Mouse (Mus musculus) neural tube, embryonic 15.5 days (tissue): ENCODE results near the gene Prkn. TPM values are rescaled to one million over a fixed set of nuclear protein-coding genes. Genes with fewer than 3 reads are reported as not detected.
A peak's percentile ranks its signal among the peaks of the same experiment; 100 is the strongest.

ENCODE experiments used
- ATAC-seq: fragments of 200-750 bp; cut with Nextera tagmentation; 2 replicates; pipeline ENCODE4 v1.8.0; 2017; ENCODE audit warnings: mild to moderate bottlenecking, moderate TSS enrichment, moderate library complexity; ENCODE audit not compliant: low FRiP score
- H3K27ac ChIP-seq: fragments of 300-500 bp; sonication (generic); replicated peaks from 2 replicates; pipeline ENCODE4 v1.5.1; 2015; ENCODE audit warnings: mild to moderate bottlenecking, inconsistent platforms
- H3K27me3 ChIP-seq: fragments of 300-500 bp; sonication (generic); replicated peaks from 2 replicates; pipeline ENCODE4 v1.6.1; 2015; ENCODE audit warnings: inconsistent platforms
- H3K36me3 ChIP-seq: fragments of 300-500 bp; sonication (generic); 2 replicates; pipeline ENCODE4 v1.6.1; 2015; ENCODE audit warnings: inconsistent platforms
- H3K4me1 ChIP-seq: fragments of 300-500 bp; sonication (generic); 2 replicates; pipeline ENCODE4 v1.6.1; 2015; ENCODE audit warnings: inconsistent platforms
- H3K4me2 ChIP-seq: fragments of 300-500 bp; sonication (generic); 2 replicates; pipeline ENCODE4 v1.6.1; 2015; ENCODE audit warnings: inconsistent platforms, mild to moderate bottlenecking, moderate library complexity
- H3K4me3 ChIP-seq: fragments of 300-500 bp; sonication (generic); replicated peaks from 2 replicates; pipeline ENCODE4 v1.5.1; 2015; ENCODE audit warnings: mild to moderate bottlenecking, inconsistent platforms
- H3K9ac ChIP-seq: fragments of 300-500 bp; sonication (generic); replicated peaks from 2 replicates; pipeline ENCODE4 v1.6.1; 2015; ENCODE audit warnings: mild to moderate bottlenecking, inconsistent platforms
- H3K9me3 ChIP-seq: fragments of 300-500 bp; sonication (generic); replicated peaks from 2 replicates; pipeline ENCODE4 v1.6.1; 2016; ENCODE audit warnings: inconsistent platforms
- WGBS: fragments of 180-500 bp; shearing (Covaris S2); methylation state at CpG from one replicate; pipeline ENCODE4 v1.1.7; 2015; ENCODE audit warnings: mixed read lengths; 5-methylcytosine and 5-hydroxymethylcytosine counted together
- polyA plus RNA-seq: library from polyadenylated mRNA; unstranded; fragments of >200 nt; fragmentation: Nextera tagmentation; extraction: Ambion mirVana; gene quantifications from 2 replicates; pipeline ENCODE4 v1.2.1, GENCODE M21; 2015

The Prkn gene
- polyA plus RNA-seq, 1 experiment from 2014 or later, result 4.8 TPM

DNA sequence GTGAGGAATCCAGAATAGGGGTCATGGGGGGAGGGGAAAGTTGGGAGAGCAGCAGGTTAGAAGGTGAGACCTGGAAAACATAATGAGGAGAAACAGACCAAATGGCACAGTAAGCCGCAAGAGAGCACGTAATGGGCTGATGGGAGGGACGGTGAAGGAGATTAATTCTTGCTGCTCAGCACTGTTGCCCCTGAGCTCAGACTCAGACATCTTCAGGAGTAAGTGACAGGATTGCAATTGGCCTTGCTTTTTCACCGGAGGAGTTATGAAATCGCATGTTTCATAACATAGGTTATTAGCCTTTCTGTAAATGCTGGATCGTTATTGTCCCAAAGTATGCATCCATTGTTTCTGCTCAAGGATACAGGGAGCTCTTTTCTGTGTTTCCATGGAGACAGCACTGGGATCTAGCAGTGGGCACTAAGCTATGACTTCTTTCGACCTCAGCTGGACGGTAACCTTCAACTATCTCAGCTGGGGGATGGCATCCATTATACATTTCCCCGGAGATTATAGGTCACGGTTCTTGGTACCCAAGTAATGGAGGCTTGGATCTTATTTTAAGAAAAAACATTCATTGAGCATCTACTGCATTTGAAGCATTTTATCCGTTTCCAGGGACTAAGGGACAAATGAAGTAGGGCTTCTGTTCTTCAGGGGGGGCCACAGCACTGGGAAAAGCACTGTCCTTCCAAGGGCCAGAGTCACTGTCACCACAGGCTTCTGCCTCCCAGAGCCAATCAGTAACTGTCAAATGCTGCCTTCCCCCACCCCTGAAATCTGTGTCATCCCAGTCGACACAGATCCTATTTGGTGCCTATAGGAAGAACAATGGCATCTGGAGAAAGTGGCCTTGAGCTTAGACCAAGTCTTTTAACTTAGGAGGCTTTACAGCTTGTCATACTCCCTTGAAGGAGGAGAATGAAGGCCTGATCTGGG, 890.7 kb downstream of the Prkn start:
- ATAC-seq, result no peak; the same call in 1 of the 2 replicates
- no peak overlapping the region for H3K4me2 ChIP-seq
- no peaks in the 10 kb centered on the region for H3K9me3 ChIP-seq
- H3K4me1 ChIP-seq, result peaks cover 12% of the 10 kb centered on the region
- H3K36me3 ChIP-seq, result no peaks in the 10 kb centered on the region
- WGBS, result 41% methylated on average over 12 of the region's 12 CpGs
- H3K4me3 ChIP-seq, result no peak overlapping the region
- no peaks in the 10 kb centered on the region for H3K27me3 ChIP-seq
- H3K27ac ChIP-seq, result peak overlapping the region; percentile 37
- no peak overlapping the region for H3K9ac ChIP-seq

DNA sequence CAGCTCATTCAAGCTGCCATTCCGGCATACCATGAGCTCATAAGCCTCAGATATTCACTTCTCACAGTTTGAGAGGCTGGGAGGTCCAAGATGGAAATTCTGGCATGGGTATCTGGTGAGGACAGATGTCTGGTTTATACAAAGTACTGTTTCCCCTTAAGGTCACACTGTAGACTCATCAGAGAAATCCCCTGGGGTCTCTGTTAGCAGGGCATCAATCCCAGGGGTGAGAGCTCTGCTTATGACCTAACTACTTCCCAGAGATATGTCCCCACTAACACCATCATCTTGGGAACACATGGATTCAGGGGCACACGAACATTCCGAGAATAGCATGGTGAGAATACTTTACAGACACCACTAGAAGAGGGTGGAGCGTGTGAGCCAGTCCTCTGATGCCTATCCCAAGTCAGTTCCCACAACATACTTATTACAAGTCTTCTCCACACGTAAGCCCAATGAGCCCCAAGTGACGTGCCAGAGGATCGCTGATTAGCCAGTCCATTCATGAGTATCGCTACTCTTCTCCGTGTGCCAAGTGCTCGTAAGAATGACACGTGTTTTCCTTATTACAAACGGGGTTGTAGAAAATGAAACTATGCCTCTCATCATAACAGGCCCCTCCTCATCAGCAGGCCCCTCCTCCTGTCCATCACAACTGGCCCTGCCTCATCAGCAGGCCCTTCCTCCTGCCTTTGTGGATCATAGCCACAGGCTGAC, 895.1 kb downstream of the Prkn start:
- no peak overlapping the region for H3K9ac ChIP-seq
- no peak overlapping the region for H3K4me3 ChIP-seq
- whole genome bisulfite sequencing, result 84% methylated on average over 12 of the region's 12 CpGs
- no peak for ATAC-seq
- H3K9me3 ChIP-seq, result no peaks in the 10 kb centered on the region
- no peak overlapping the region for H3K4me2 ChIP-seq
- H3K27me3 ChIP-seq, result no peaks in the 10 kb centered on the region
- no peaks in the 10 kb centered on the region for H3K36me3 ChIP-seq
- H3K27ac ChIP-seq, result no peak overlapping the region
- peaks cover 9% of the 10 kb centered on the region for H3K4me1 ChIP-seq

DNA sequence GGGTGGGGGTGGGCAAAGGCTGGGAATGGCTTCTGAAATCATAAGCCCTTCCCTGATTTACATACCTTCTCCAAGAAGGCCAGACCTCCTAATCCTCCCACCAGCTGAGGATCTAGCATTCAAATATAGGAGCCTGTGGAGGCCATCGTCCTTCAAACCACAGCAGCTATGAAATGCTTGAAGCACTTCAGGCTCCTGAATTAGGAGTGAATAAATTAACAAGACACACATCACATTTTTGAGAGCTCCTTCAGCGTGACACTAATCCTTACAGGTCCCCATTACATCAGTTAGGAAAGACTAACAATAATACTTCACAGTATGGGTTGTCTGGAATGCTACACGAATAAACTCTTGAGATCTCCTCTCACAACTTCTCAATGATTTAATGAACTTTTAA, 896.3 kb downstream of the Prkn start:
- Histone ChIP-seq H3K9me3 (no peaks in the 10 kb centered on the region), H3K4me2 (no peak overlapping the region), H3K4me1 (no peaks in the 10 kb centered on the region), H3K27ac (no peak overlapping the region), H3K4me3 (no peak overlapping the region), H3K36me3 (no peaks in the 10 kb centered on the region), H3K27me3 (no peaks in the 10 kb centered on the region), H3K9ac (no peak overlapping the region)
- ATAC-seq, result no peak
- 76% methylated on average over 3 of the region's 3 CpGs for WGBS

DNA sequence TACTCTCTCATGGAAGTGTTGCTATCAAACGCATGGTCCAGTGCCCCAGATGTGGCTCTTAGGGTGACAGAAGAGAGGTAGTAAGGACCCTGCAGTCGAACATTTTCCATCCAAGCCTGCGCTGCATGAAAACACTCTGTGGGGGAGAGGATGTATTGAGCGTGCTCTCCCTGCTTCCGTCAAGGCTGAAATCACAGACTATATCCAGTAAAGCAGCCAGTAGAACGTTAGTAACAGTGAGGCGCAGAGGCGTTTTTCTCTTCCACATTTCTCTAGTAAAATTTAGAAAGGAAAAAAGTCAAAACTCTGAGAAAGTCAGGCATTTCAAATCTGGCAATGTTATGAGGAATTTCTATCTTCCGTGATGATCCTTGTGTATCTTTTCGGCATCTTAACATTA, 897.7 kb downstream of the Prkn start:
- 93% methylated on average over 10 of the region's 10 CpGs for WGBS

DNA sequence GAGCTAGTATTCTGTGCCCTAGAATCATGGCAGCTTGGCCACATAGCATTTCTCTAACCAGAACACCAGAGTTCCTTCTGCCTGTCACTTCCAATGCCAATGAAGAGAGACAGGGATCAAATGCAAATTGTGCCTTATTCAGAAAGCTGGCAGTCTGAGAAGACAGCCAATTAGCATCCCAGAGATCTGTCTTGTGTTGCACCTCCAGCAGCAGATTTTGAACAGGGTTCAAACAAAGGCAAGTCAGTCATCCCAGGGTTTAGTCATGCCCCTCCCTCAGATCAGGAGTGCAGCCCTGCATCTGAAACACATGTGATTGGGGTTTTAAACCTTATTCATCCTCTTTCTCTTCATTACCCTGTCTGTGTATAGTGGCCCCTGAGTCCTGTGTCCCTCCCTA, 900.5 kb downstream of the Prkn start:
- H3K36me3 ChIP-seq, result no peaks in the 10 kb centered on the region
- no peak overlapping the region for H3K4me3 ChIP-seq
- no peaks in the 10 kb centered on the region for H3K4me1 ChIP-seq
- H3K9ac ChIP-seq, result no peak overlapping the region
- no peak for ATAC-seq
- H3K27ac ChIP-seq, result no peak overlapping the region
- H3K9me3 ChIP-seq, result no peaks in the 10 kb centered on the region
- no peak overlapping the region for H3K4me2 ChIP-seq
- no peaks in the 10 kb centered on the region for H3K27me3 ChIP-seq

More for the DNA sequence above, 897.7 kb downstream of the Prkn start:
- Histone ChIP-seq H3K4me2 (no peak overlapping the region), H3K27ac (no peak overlapping the region), H3K4me3 (no peak overlapping the region), H3K9ac (no peak overlapping the region), H3K9me3 (no peaks in the 10 kb centered on the region), H3K27me3 (no peaks in the 10 kb centered on the region), H3K4me1 (no peaks in the 10 kb centered on the region), H3K36me3 (no peaks in the 10 kb centered on the region)
- ATAC-seq, result no peak

DNA sequence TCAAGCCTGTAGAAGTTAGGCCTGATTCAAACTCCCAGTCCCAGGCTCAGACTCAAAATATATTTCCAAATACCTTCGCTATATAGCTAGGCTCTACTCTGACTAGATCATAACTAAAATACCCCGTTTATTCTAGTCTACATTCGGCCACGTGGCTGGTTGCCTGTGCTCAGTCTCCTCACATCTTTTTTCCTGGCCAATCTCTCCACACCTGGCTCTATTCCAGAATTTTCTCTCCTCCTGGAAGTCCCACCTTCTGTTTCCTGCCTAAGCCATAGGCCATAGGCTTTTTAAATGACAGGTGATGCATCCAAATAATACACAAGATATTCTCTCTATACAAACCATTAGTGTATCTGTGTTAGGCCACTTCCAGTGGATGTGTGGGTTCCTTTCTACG, 901.0 kb downstream of the Prkn start:
- Histone ChIP-seq H3K27ac (no peak overlapping the region), H3K4me1 (no peaks in the 10 kb centered on the region), H3K36me3 (no peaks in the 10 kb centered on the region), H3K9ac (no peak overlapping the region), H3K27me3 (no peaks in the 10 kb centered on the region), H3K4me3 (no peak overlapping the region), H3K4me2 (no peak overlapping the region), H3K9me3 (no peaks in the 10 kb centered on the region)
- WGBS, result 90% methylated on average over 5 of the region's 5 CpGs
- ATAC-seq, result no peak

DNA sequence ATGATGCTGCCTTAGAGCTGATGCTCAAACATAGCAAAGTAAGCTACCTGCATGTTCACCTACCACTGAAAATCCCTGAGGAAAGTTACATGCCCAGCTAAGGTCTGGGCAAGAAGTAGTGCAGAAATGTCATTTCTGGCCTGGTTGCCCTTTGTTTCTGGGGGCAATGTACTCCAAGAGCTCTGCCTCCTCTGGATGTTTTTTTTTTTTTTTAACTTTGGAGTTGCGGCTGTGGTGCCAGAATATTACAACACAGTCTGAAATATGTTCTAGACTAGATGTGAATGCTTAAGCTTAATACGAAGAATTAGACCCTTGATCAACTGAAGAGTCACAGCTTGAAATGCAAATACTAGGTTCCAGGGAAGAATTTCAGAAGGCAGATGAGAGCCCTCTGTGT, 911.1 kb downstream of the Prkn start:
- H3K9ac ChIP-seq, result no peak overlapping the region
- H3K9me3 ChIP-seq, result no peaks in the 10 kb centered on the region
- H3K4me2 ChIP-seq, result no peak overlapping the region
- no peaks in the 10 kb centered on the region for H3K27me3 ChIP-seq
- ATAC-seq, result no peak
- no peaks in the 10 kb centered on the region for H3K4me1 ChIP-seq
- no peaks in the 10 kb centered on the region for H3K36me3 ChIP-seq
- 79% methylated on average over 2 of the region's 2 CpGs for WGBS
- no peak overlapping the region for H3K27ac ChIP-seq
- H3K4me3 ChIP-seq, result no peak overlapping the region

DNA sequence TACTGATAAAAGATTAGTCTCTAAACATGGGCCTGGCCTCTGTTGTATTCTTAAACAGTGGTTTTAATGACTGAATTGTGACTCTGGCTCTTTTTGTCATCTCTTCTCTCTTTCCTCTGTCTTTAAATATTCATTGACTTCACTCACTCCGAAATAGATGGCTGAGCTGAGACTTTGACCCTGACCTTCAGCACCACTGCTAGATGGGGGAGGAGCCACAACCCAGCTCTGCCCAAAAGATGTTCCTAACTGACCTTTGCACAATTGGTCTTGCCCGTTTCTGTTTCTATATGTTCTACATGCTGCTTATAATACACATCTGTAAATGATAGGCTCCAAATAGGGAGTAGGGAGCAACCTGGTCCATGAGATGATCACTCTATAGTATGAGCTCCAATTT, 912.5 kb downstream of the Prkn start:
- H3K4me1 ChIP-seq, result no peaks in the 10 kb centered on the region
- no peaks in the 10 kb centered on the region for H3K36me3 ChIP-seq
- no peak for ATAC-seq
- no peaks in the 10 kb centered on the region for H3K27me3 ChIP-seq
- no peaks in the 10 kb centered on the region for H3K9me3 ChIP-seq
- no peak overlapping the region for H3K4me2 ChIP-seq
- H3K4me3 ChIP-seq, result no peak overlapping the region
- 30% methylated on average over 2 of the region's 2 CpGs for WGBS
- no peak overlapping the region for H3K27ac ChIP-seq
- H3K9ac ChIP-seq, result no peak overlapping the region

DNA sequence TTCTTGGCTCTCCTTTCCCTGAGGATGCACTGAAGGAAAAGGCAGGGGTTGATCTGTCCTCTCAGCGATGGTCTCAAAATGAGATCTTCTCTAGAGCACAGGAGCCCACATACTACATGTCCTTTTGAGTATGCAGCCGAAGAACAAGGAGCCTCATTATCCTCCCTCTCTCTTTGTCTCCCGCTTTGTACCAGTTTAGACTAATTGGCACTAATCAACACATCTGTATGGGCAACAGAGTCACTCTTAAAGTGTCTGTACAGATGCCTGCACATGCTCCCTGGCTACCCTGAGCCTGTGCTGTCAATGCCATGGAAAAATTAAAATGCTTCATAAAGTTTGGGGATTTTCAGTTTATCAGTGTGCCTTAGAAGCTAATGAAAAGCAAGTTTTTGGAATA, 924.9 kb downstream of the Prkn start:
- Histone ChIP-seq H3K27ac (no peak overlapping the region), H3K27me3 (no peaks in the 10 kb centered on the region), H3K4me1 (peaks cover 4% of the 10 kb centered on the region; the same call in 1 of the 2 replicates), H3K9me3 (no peaks in the 10 kb centered on the region), H3K4me3 (no peak overlapping the region), H3K4me2 (no peak overlapping the region), H3K36me3 (no peaks in the 10 kb centered on the region), H3K9ac (no peak overlapping the region)
- 44% methylated on average over 3 of the region's 3 CpGs for WGBS
- ATAC-seq, result no peak

DNA sequence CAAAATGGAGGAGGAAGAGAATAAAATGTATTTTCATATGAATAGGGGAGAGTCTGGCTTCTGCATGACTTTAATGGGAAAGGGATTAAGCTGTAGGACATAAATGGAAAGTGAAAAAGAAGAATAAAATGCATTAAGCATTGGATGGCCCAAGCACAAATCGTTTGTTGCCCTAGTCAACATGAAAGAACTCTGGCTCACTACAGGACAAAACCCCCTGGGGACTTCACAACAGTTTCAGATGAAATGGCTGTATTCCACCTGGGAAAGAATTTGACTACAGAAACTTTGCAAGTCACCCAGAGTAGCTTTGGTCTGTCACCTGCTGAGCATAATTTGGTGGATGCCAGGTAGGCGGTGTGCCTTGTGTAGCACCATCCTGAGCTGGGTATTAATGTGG, 925.4 kb downstream of the Prkn start:
- 50% methylated on average over 2 of the region's 2 CpGs for WGBS
- ATAC-seq, result no peak
- no peaks in the 10 kb centered on the region for H3K27me3 ChIP-seq
- H3K4me1 ChIP-seq, result peaks cover 4% of the 10 kb centered on the region; the same call in 1 of the 2 replicates
- no peaks in the 10 kb centered on the region for H3K36me3 ChIP-seq
- no peak overlapping the region for H3K4me2 ChIP-seq
- no peak overlapping the region for H3K27ac ChIP-seq
- H3K9me3 ChIP-seq, result no peaks in the 10 kb centered on the region
- H3K9ac ChIP-seq, result no peak overlapping the region
- H3K4me3 ChIP-seq, result no peak overlapping the region

DNA sequence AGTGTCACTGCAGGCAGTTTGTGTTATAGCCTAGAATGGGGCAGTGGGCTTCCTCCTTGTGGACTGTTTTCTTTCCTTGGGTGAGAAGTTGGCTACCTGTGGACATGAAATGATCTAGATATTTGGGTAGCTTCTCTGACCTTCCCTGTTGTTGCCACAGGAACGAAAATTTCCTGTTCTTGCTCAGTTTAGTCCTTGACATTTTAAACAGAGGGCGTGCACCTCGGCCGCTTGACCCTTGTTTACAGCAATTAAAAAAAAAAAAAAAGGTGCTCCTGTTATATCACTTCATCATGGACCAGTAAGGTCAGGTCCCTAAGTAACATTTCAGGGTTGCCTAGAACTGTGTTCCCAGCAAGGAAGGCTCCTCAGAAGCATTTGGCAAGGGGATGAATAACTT, 927.1 kb downstream of the Prkn start:
- no peaks in the 10 kb centered on the region for H3K36me3 ChIP-seq
- no peak overlapping the region for H3K27ac ChIP-seq
- no peaks in the 10 kb centered on the region for H3K27me3 ChIP-seq
- peaks cover 4% of the 10 kb centered on the region; the same call in 1 of the 2 replicates for H3K4me1 ChIP-seq
- no peak overlapping the region for H3K4me3 ChIP-seq
- no peak overlapping the region for H3K4me2 ChIP-seq
- H3K9ac ChIP-seq, result no peak overlapping the region
- ATAC-seq, result no peak
- no peaks in the 10 kb centered on the region for H3K9me3 ChIP-seq
- 88% methylated on average over 4 of the region's 4 CpGs for WGBS

DNA sequence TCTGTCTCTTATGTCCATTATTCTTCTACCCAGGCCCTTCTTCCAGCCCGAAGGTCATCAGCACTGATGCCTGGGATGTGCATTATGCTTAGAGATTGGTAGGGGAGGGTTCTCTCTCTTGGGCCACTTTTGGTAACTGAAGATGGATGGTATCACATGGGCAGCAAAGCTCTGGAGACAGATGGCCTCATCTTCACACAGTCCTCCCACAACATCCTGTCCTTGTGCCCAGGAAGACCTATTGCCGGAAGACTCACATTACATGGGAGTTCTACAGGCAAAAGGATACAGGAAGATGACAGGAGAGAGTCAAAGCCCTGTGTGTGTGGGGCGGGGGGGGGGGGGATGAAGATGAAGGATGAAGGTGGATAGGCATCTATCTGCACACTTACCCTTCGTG, 928.2 kb downstream of the Prkn start:
- Histone ChIP-seq H3K4me1 (peaks cover 4% of the 10 kb centered on the region; the same call in 1 of the 2 replicates), H3K4me2 (no peak overlapping the region)
- 88% methylated on average over 4 of the region's 4 CpGs for WGBS

More for the DNA sequence above, 928.2 kb downstream of the Prkn start:
- Histone ChIP-seq H3K9ac (no peak overlapping the region), H3K27me3 (no peaks in the 10 kb centered on the region), H3K4me3 (no peak overlapping the region), H3K36me3 (no peaks in the 10 kb centered on the region), H3K9me3 (no peaks in the 10 kb centered on the region), H3K27ac (no peak overlapping the region)
- ATAC-seq, result no peak
